Mouse (Mus musculus) E14TG2a.4 (cell line): ENCODE measurements around the gene Mast4.

Source experiments
- H3K27me3 ChIP-seq: 2 replicates; pipeline ENCODE4 v1.6.1; 2014; ENCODE audit warnings: low read length, control low read depth; ENCODE audit not compliant: insufficient read depth
- H3K36me3 ChIP-seq: 2 replicates; pipeline ENCODE4 v1.6.1; 2014; ENCODE audit warnings: low read length, control low read depth; ENCODE audit not compliant: insufficient read depth
- H3K4me1 ChIP-seq: replicated peaks from 2 replicates; pipeline ENCODE4 v1.6.1; 2014; ENCODE audit warnings: low read depth, low read length, control low read depth
- H3K4me3 ChIP-seq: replicated peaks from 2 replicates; pipeline ENCODE4 v1.5.1; 2014; ENCODE audit warnings: mild to moderate bottlenecking, low read length
- H3K9me3 ChIP-seq: 2 replicates; pipeline ENCODE4 v1.6.1; 2014; ENCODE audit warnings: low read length, control low read depth
- CTCF ChIP-seq: conservative IDR thresholded peaks from 2 replicates; pipeline ENCODE4 v1.5.1; 2014; ENCODE audit warnings: low read length
- NANOG ChIP-seq: IDR thresholded peaks from 2 replicates; pipeline ENCODE4 v1.6.1; 2014; ENCODE audit warnings: borderline replicate concordance, low read length, mixed read lengths
- POU5F1 ChIP-seq: IDR thresholded peaks from 2 replicates; pipeline ENCODE4 v1.6.1; 2014; ENCODE audit warnings: low read length, borderline replicate concordance

Mast4 gene

GRCm38 (mm10) chr13:103327843-103328242, 6.5 kb downstream of the Mast4 start:
- H3K4me1 ChIP-seq: peaks cover 16% of the 10 kb centered on the region
- peaks cover 31% of the 10 kb centered on the region for H3K27me3 ChIP-seq
- no peak overlapping the region for H3K4me3 ChIP-seq
- TF ChIP-seq POU5F1 (no peak), CTCF (no peak), NANOG (no peak)
- H3K9me3 ChIP-seq: no peaks in the 10 kb centered on the region
- no peaks in the 10 kb centered on the region for H3K36me3 ChIP-seq

GRCm38 (mm10) chr13:103326186-103326585, 8.1 kb downstream of the Mast4 start:
- TF ChIP-seq POU5F1: no peak
- no peak for TF ChIP-seq NANOG
- TF ChIP-seq CTCF: no peak
- H3K36me3 ChIP-seq: no peaks in the 10 kb centered on the region
- H3K27me3 ChIP-seq: peaks cover 17% of the 10 kb centered on the region; the same call in 1 of the 2 replicates
- no peaks in the 10 kb centered on the region for H3K9me3 ChIP-seq
- peaks cover 15% of the 10 kb centered on the region for H3K4me1 ChIP-seq
- no peak overlapping the region for H3K4me3 ChIP-seq

- H3K27me3 ChIP-seq: no peaks in the 10 kb centered on the region
- TF ChIP-seq CTCF: no peak
- H3K4me1 ChIP-seq: peaks cover 15% of the 10 kb centered on the region
- H3K9me3 ChIP-seq: no peaks in the 10 kb centered on the region
- H3K36me3 ChIP-seq: no peaks in the 10 kb centered on the region
- H3K4me3 ChIP-seq: no peak overlapping the region
These were observed 14.4 kb downstream of the Mast4 start for GRCm38 (mm10) chr13:103319881-103320280.

GRCm38 (mm10) chr13:103319317-103319716, 15.0 kb downstream of the Mast4 start:
- Histone ChIP-seq H3K27me3 (no peaks in the 10 kb centered on the region), H3K4me1 (peaks cover 15% of the 10 kb centered on the region), H3K4me3 (no peak overlapping the region), H3K36me3 (no peaks in the 10 kb centered on the region), H3K9me3 (no peaks in the 10 kb centered on the region)
- TF ChIP-seq CTCF: no peak
- TF ChIP-seq NANOG: no peak

- Histone ChIP-seq H3K36me3 (no peaks in the 10 kb centered on the region), H3K27me3 (no peaks in the 10 kb centered on the region), H3K9me3 (no peaks in the 10 kb centered on the region), H3K4me1 (peaks cover 15% of the 10 kb centered on the region), H3K4me3 (no peak overlapping the region)
- TF ChIP-seq POU5F1 (no peak), CTCF (no peak), NANOG (no peak)
These were observed 17.4 kb downstream of the Mast4 start for GRCm38 (mm10) chr13:103316777-103317367.

GRCm38 (mm10) chr13:103315113-103315708, 19.1 kb downstream of the Mast4 start:
- Histone ChIP-seq H3K27me3 (no peaks in the 10 kb centered on the region), H3K4me1 (peaks cover 10% of the 10 kb centered on the region), H3K36me3 (no peaks in the 10 kb centered on the region), H3K9me3 (no peaks in the 10 kb centered on the region), H3K4me3 (no peak overlapping the region)
- TF ChIP-seq NANOG: no peak

- Histone ChIP-seq H3K9me3 (no peaks in the 10 kb centered on the region), H3K4me3 (no peak overlapping the region), H3K36me3 (no peaks in the 10 kb centered on the region), H3K4me1 (peaks cover 8% of the 10 kb centered on the region), H3K27me3 (no peaks in the 10 kb centered on the region)
- TF ChIP-seq POU5F1: no peak
- no peak for TF ChIP-seq CTCF
- TF ChIP-seq NANOG: no peak
These were observed 26.0 kb downstream of the Mast4 start for GRCm38 (mm10) chr13:103308296-103308695.

GRCm38 (mm10) chr13:103303826-103304225, 30.5 kb downstream of the Mast4 start:
- Histone ChIP-seq H3K27me3 (no peaks in the 10 kb centered on the region), H3K4me1 (peaks cover 20% of the 10 kb centered on the region), H3K36me3 (no peaks in the 10 kb centered on the region), H3K4me3 (no peak overlapping the region), H3K9me3 (no peaks in the 10 kb centered on the region)
- TF ChIP-seq POU5F1 (no peak), CTCF (no peak), NANOG (no peak)

GRCm38 (mm10) chr13:103302508-103302907, 31.8 kb downstream of the Mast4 start:
- Histone ChIP-seq H3K36me3 (no peaks in the 10 kb centered on the region), H3K4me1 (peaks cover 20% of the 10 kb centered on the region), H3K27me3 (no peaks in the 10 kb centered on the region), H3K9me3 (no peaks in the 10 kb centered on the region), H3K4me3 (no peak overlapping the region)
- TF ChIP-seq CTCF (no peak), NANOG (no peak), POU5F1 (no peak)
